Mouse (Mus musculus) hindbrain, embryonic 16.5 days (tissue): ENCODE results near the gene Spats2. TPM values are rescaled to one million over a fixed set of nuclear protein-coding genes. Genes with fewer than 3 reads are reported as not detected.

Experiments
- ATAC-seq: fragments of 200-750 bp; cut with Nextera tagmentation; 2 replicates; pipeline ENCODE4 v1.8.0; 2017; ENCODE audit warnings: moderate TSS enrichment, moderate library complexity
- H3K27ac ChIP-seq: fragments of 300-500 bp; sonication (generic); 2 replicates; pipeline ENCODE4 v1.5.1; 2014; ENCODE audit warnings: low read depth, mild to moderate bottlenecking, control low read depth, low read length, moderate library complexity
- H3K27me3 ChIP-seq: fragments of 300-500 bp; sonication (generic); replicated peaks from 2 replicates; pipeline ENCODE4 v1.6.1; 2014; ENCODE audit warnings: low read length; ENCODE audit not compliant: control insufficient read depth, insufficient read depth
- H3K36me3 ChIP-seq: fragments of 300-500 bp; sonication (generic); 2 replicates; pipeline ENCODE4 v1.6.1; 2014; ENCODE audit warnings: mild to moderate bottlenecking, low read length, moderate library complexity, mixed read lengths; ENCODE audit not compliant: control insufficient read depth, insufficient read depth
- H3K4me1 ChIP-seq: fragments of 300-500 bp; sonication (generic); 2 replicates; pipeline ENCODE4 v1.6.1; 2014; ENCODE audit warnings: low read depth, low read length; ENCODE audit not compliant: control insufficient read depth, insufficient read depth
- H3K4me2 ChIP-seq: fragments of 300-500 bp; sonication (generic); 2 replicates; pipeline ENCODE4 v1.6.1; 2014; ENCODE audit warnings: mild to moderate bottlenecking, low read length, control low read depth, moderate library complexity
- H3K4me3 ChIP-seq: fragments of 300-500 bp; sonication (generic); 2 replicates; pipeline ENCODE4 v1.5.1; 2014; ENCODE audit warnings: mild to moderate bottlenecking, low read length, control low read depth, moderate library complexity
- H3K9ac ChIP-seq: fragments of 300-500 bp; sonication (generic); 2 replicates; pipeline ENCODE4 v1.6.1; 2014; ENCODE audit warnings: low read depth, mild to moderate bottlenecking, control low read depth, low read length, moderate library complexity
- H3K9me3 ChIP-seq: fragments of 300-500 bp; sonication (generic); 2 replicates; pipeline ENCODE4 v1.6.1; 2014; ENCODE audit warnings: mild to moderate bottlenecking, low read length, moderate library complexity; ENCODE audit not compliant: control insufficient read depth
- WGBS: fragments of 180-500 bp; shearing (Covaris S2); extraction: QIAGEN DNeasy Blood & Tissue Kit; methylation state at CpG from one replicate; pipeline ENCODE4 v1.1.7; 2014; 5-methylcytosine and 5-hydroxymethylcytosine counted together
- microRNA-seq: library from miRNA; unstranded; fragments of <30 nt; microRNA quantifications from one replicate; pipeline ENCODE4, GENCODE M21; 2017
- polyA plus RNA-seq: library from polyadenylated mRNA; unstranded; fragments of >200 nt; fragmentation: Nextera tagmentation; extraction: Ambion mirVana; gene quantifications from 2 replicates; pipeline ENCODE4 v1.2.1, GENCODE M21; 2015

The Spats2 gene
- polyA plus RNA-seq, 1 experiment from 2014 or later, result 23.8 TPM

GRCm38 (mm10) chr15:99255241-99255749 is 129.6 kb downstream of the Spats2 start:
- WGBS, result 84% methylated on average over 6 of the region's 6 CpGs

GRCm38 (mm10) chr15:99259167-99259729 is 133.5 kb downstream of the Spats2 start:
- Histone ChIP-seq H3K9ac (no peak overlapping the region), H3K36me3 (no peaks in the 10 kb centered on the region), H3K9me3 (no peaks in the 10 kb centered on the region), H3K27me3 (no peaks in the 10 kb centered on the region), H3K4me1 (no peaks in the 10 kb centered on the region; the same call in 1 of the 2 replicates), H3K4me3 (peak overlapping the region; percentile 23), H3K4me2 (peak overlapping the region; percentile 55), H3K27ac (0 out of 2 replicates have a peak overlapping the region, but pooled peaks have one; percentile 48)
- 70% methylated on average over 8 of the region's 8 CpGs for WGBS
- peak; percentile 59 for ATAC-seq

More at GRCm38 (mm10) chr15:99255241-99255749, 129.6 kb downstream of the Spats2 start:
- H3K27me3 ChIP-seq, result no peaks in the 10 kb centered on the region
- no peaks in the 10 kb centered on the region for H3K9me3 ChIP-seq
- H3K4me2 ChIP-seq, result no peak overlapping the region
- no peak for ATAC-seq
- peaks cover 7% of the 10 kb centered on the region for H3K4me1 ChIP-seq
- no peaks in the 10 kb centered on the region for H3K36me3 ChIP-seq
- H3K4me3 ChIP-seq, result no peak overlapping the region
- H3K9ac ChIP-seq, result no peak overlapping the region
- no peak overlapping the region for H3K27ac ChIP-seq

GRCm38 (mm10) chr15:99259730-99260252 is 134.1 kb downstream of the Spats2 start:
- H3K4me1 ChIP-seq, result no peaks in the 10 kb centered on the region; the same call in 1 of the 2 replicates
- peak; percentile 50 for ATAC-seq
- H3K9ac ChIP-seq, result 0 out of 2 replicates have a peak overlapping the region, but pooled peaks have one; percentile 31
- H3K27me3 ChIP-seq, result no peaks in the 10 kb centered on the region
- H3K4me3 ChIP-seq, result peak overlapping the region; percentile 23
- H3K36me3 ChIP-seq, result no peaks in the 10 kb centered on the region
- H3K27ac ChIP-seq, result peak overlapping the region; percentile 61; the same call in 1 of the 2 replicates
- H3K4me2 ChIP-seq, result peak overlapping the region; percentile 55
- H3K9me3 ChIP-seq, result no peaks in the 10 kb centered on the region
- WGBS, result 1% methylated on average over 9 of the region's 10 CpGs

GRCm38 (mm10) chr15:99262702-99263101 is 137.0 kb downstream of the Spats2 start:
- Histone ChIP-seq H3K27ac (no peak overlapping the region), H3K4me2 (no peak overlapping the region), H3K4me3 (no peak overlapping the region), H3K4me1 (no peaks in the 10 kb centered on the region; the same call in 1 of the 2 replicates), H3K27me3 (no peaks in the 10 kb centered on the region), H3K9ac (no peak overlapping the region), H3K36me3 (no peaks in the 10 kb centered on the region), H3K9me3 (no peaks in the 10 kb centered on the region)
- no peak for ATAC-seq
- 48% methylated on average over 10 of the region's 10 CpGs for WGBS

Small RNA genes lying within 50 kb of the gene (microRNA-seq; reads per million reads assigned to microRNA genes)
- gene Mir6960, result not detected

Other genes starting within 250 kb of the Spats2 start
- gene Rhebl1, start 231.4 kb upstream of the Spats2 start, polyA plus RNA-seq, result 31.4 and 33.4 TPM in 2 replicates
- 1.3 and 2.1 TPM in 2 replicates for gene Dhh, start 227.4 kb upstream of the Spats2 start, polyA plus RNA-seq
- 25.9 and 27.0 TPM in 2 replicates for gene Lmbr1l, start 207.7 kb upstream of the Spats2 start, polyA plus RNA-seq
- gene Tuba1b, start 191.4 kb upstream of the Spats2 start, polyA plus RNA-seq, result 1,672 and 1,683 TPM in 2 replicates
- gene Gm49450, start 172.4 kb upstream of the Spats2 start, polyA plus RNA-seq, result not detected in 2 replicates
- 15,480 and 15,543 TPM in 2 replicates for gene Tuba1a, start 172.2 kb upstream of the Spats2 start, polyA plus RNA-seq
- gene Tuba1c, start 96.0 kb upstream of the Spats2 start, polyA plus RNA-seq, result 20.8 and 23.3 TPM in 2 replicates
- 52.8 and 81.8 TPM in 2 replicates for gene Prph, start 70.7 kb upstream of the Spats2 start, polyA plus RNA-seq
- gene Troap, start 51.3 kb upstream of the Spats2 start, polyA plus RNA-seq, result 5.6 and 8.7 TPM in 2 replicates
- gene C1ql4, start 38.1 kb upstream of the Spats2 start, polyA plus RNA-seq, result 4.0 and 5.7 TPM in 2 replicates
- gene Dnajc22, start 32.7 kb upstream of the Spats2 start, polyA plus RNA-seq, result 0.92 and 1.1 TPM in 2 replicates
- gene Kcnh3, start 98.9 kb downstream of the Spats2 start, polyA plus RNA-seq, result 1.1 TPM in 2 replicates
- 204 and 215 TPM in 2 replicates for gene Mcrs1, start 126.0 kb downstream of the Spats2 start, polyA plus RNA-seq
- gene Prpf40b, start 169.2 kb downstream of the Spats2 start, polyA plus RNA-seq, result 114 and 117 TPM in 2 replicates
- 0.85 and 1.2 TPM in 2 replicates for gene Fam186b, start 170.0 kb downstream of the Spats2 start, polyA plus RNA-seq
- gene Fmnl3, start 244.6 kb downstream of the Spats2 start, polyA plus RNA-seq, result 7.4 and 9.7 TPM in 2 replicates